Mouse (Mus musculus) liver, postnatal 0 days (tissue): ENCODE results near the gene Fbxw7.

Experiments used
- CTCF ChIP-seq: sonication (generic); IDR thresholded peaks from 2 replicates; pipeline ENCODE4 v1.5.1; 2016; ENCODE audit warnings: antibody characterized with exemption, low read depth
- EP300 ChIP-seq: IDR thresholded peaks from 2 replicates; pipeline ENCODE4 v1.6.1; 2016; ENCODE audit warnings: antibody characterized with exemption, low read depth, mild to moderate bottlenecking

GRCm38 (mm10) chr3:84808906-84809305 is 6.2 kb upstream of the Fbxw7 start:
- TF ChIP-seq CTCF, result no peak
- no peak for TF ChIP-seq EP300
